Mouse (Mus musculus) lung, embryonic 15.5 days (tissue): ENCODE measurements at regions not wholly inside any gene's neighbourhood (a gene's known extent, or its start where the extent isn't known, plus 50 kb on each side); places are given as distances from the start of the nearest gene placed in this dataset.
"Not testable (repeated sequence)": the region's sequence is repeated elsewhere in the genome, so short reads cannot be mapped to it uniquely, and the experiment has no call there.

Source experiments
- ATAC-seq: fragments of 200-750 bp; cut with Nextera tagmentation; 2 replicates; pipeline ENCODE4 v1.8.0; 2017; ENCODE audit warnings: moderate number of reproducible peaks, borderline replicate concordance; ENCODE audit not compliant: low FRiP score, low TSS enrichment; ENCODE audit errors: extremely low read depth
- H3K27ac ChIP-seq: fragments of 300-500 bp; sonication (generic); 2 replicates; pipeline ENCODE4 v1.5.1; 2015; ENCODE audit warnings: moderate library complexity, mild to moderate bottlenecking, inconsistent platforms
- H3K27me3 ChIP-seq: fragments of 300-500 bp; sonication (generic); 2 replicates; pipeline ENCODE4 v1.6.1; 2015; ENCODE audit warnings: inconsistent platforms
- H3K36me3 ChIP-seq: fragments of 300-500 bp; sonication (generic); 2 replicates; pipeline ENCODE4 v1.6.1; 2015; ENCODE audit warnings: inconsistent platforms
- H3K4me1 ChIP-seq: fragments of 300-500 bp; sonication (generic); 2 replicates; pipeline ENCODE4 v1.6.1; 2015; ENCODE audit warnings: inconsistent platforms
- H3K4me2 ChIP-seq: fragments of 300-500 bp; sonication (generic); 2 replicates; pipeline ENCODE4 v1.6.1; 2015; ENCODE audit warnings: inconsistent platforms, mild to moderate bottlenecking, moderate library complexity
- H3K4me3 ChIP-seq: fragments of 300-500 bp; sonication (generic); 2 replicates; pipeline ENCODE4 v1.5.1; 2015; ENCODE audit warnings: mild to moderate bottlenecking, inconsistent platforms
- H3K9ac ChIP-seq: fragments of 300-500 bp; sonication (generic); 2 replicates; pipeline ENCODE4 v1.6.1; 2015; ENCODE audit warnings: inconsistent platforms
- H3K9me3 ChIP-seq: fragments of 300-500 bp; sonication (generic); 2 replicates; pipeline ENCODE4 v1.6.1; 2016; ENCODE audit warnings: inconsistent platforms
- WGBS: fragments of 180-500 bp; shearing (Covaris S2); methylation state at CpG from one replicate; pipeline ENCODE4 v1.1.7; 2015; 5-methylcytosine and 5-hydroxymethylcytosine counted together

GRCm38 (mm10) chr19:29869526-29869925, 55.4 kb upstream of the Il33 start:
- no peaks in the 10 kb centered on the region for H3K27me3 ChIP-seq
- H3K4me1 ChIP-seq, result no peaks in the 10 kb centered on the region
- no peak overlapping the region for H3K4me2 ChIP-seq
- H3K4me3 ChIP-seq, result no peak overlapping the region
- WGBS, result 82% methylated on average over 5 of the region's 5 CpGs
- ATAC-seq, result no peak
- no peak overlapping the region for H3K27ac ChIP-seq
- H3K36me3 ChIP-seq, result no peaks in the 10 kb centered on the region
- no peak overlapping the region for H3K9ac ChIP-seq
- no peaks in the 10 kb centered on the region for H3K9me3 ChIP-seq

DNA sequence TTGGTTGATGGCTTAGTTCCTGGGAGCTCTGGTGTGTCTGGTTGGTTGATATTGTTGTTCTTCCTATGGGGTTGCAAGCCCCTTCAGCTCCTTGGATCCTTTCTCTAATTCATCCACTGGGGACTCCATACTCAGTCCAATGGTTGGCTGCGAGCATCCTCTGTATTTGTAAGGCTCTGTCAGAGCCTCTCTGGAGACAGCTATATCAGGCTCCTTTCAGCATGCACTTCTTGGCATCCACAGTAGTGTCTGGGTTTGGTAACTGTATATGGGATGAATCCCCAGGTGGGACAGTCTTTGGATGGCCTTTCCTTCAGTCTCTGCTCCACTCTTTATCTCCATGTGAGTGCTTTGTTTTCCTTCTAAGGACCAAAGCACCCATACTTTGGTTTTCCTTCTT, 55.9 kb upstream of the Ranbp6 start:
- not testable (repeated sequence) for H3K27ac ChIP-seq, H3K9me3 ChIP-seq, H3K4me3 ChIP-seq, H3K4me2 ChIP-seq, H3K27me3 ChIP-seq, H3K4me1 ChIP-seq, H3K9ac ChIP-seq, ATAC-seq, H3K36me3 ChIP-seq
- 82% methylated on average over 1 of the region's 1 CpGs for WGBS

DNA sequence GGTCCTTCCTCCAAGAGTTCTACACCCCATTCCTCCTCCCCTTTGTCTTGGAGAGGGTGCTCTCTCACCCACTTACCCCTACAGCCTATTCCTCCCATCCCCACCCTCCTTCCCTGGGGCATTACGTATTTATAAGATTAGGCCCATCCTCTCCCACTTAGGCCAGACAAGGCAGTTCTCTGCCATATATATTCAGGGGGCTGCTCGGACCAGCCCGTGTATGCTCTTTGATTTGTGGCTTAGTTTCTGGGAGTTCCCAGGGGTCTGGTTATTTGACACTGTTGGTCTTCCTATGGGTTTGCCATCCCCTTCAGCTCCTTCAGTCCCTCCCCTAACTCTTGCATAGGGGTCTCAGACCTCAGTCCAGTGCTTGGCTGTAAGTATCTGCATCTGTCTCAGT, 54.0 kb upstream of the Ranbp6 start:
- H3K27ac ChIP-seq, result no peak overlapping the region
- H3K4me1 ChIP-seq, result no peaks in the 10 kb centered on the region
- no peaks in the 10 kb centered on the region for H3K9me3 ChIP-seq
- no peak overlapping the region for H3K4me2 ChIP-seq
- H3K4me3 ChIP-seq, result no peak overlapping the region
- WGBS, result 61% methylated on average over 3 of the region's 3 CpGs
- ATAC-seq, result no peak
- H3K36me3 ChIP-seq, result no peaks in the 10 kb centered on the region
- H3K27me3 ChIP-seq, result no peaks in the 10 kb centered on the region
- H3K9ac ChIP-seq, result no peak overlapping the region

DNA sequence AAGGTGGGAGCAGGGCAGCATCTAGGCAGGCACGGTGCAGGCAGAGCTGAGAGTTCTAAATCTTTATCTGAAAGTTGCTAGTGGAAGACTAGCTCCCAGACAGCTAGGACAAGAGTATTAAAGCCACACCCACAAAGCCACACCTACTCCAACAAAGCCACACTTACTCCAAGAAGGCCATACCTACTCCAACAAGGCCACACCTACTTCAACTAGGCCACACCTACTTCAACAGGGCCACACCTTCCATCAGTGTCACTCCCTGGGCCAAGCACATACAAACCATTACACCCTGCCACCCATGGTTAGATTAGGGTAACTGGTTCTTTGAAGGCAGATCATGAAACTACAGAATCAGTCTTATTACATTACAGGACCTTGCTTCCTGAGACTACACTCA, 52.4 kb upstream of the Ranbp6 start:
- 59% methylated on average over 1 of the region's 1 CpGs for WGBS
- no peak overlapping the region for H3K27ac ChIP-seq
- no peak for ATAC-seq

DNA sequence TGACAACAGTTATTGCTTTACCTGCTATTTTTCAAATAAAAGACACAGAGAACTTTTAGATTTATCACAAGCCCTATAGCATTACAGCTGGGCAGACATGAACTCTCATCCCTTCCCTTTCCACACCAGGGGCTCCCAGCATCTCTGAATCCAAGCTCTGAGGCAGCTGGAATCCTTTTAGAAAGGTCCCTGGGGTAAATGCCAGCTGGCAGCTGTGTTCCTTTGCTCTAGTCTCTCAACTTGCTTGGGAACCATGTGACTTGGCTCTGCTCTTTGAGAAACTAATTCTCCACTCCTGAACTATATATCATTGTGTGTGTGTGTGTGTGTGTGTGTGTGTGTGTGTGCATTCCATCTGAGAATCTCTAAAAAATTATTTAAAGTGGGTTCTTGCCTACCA, 50.0 kb upstream of the Ranbp6 start:
- no peak overlapping the region for H3K9ac ChIP-seq
- H3K27ac ChIP-seq, result no peak overlapping the region
- ATAC-seq, result peak; percentile 52; the same call in 1 of the 2 replicates
- H3K9me3 ChIP-seq, result no peaks in the 10 kb centered on the region
- H3K27me3 ChIP-seq, result no peaks in the 10 kb centered on the region
- no peak overlapping the region for H3K4me2 ChIP-seq
- H3K4me1 ChIP-seq, result no peaks in the 10 kb centered on the region
- H3K36me3 ChIP-seq, result no peaks in the 10 kb centered on the region
- no peak overlapping the region for H3K4me3 ChIP-seq

More for the DNA sequence above, 52.4 kb upstream of the Ranbp6 start:
- H3K9ac ChIP-seq, result no peak overlapping the region
- H3K36me3 ChIP-seq, result no peaks in the 10 kb centered on the region
- no peak overlapping the region for H3K4me3 ChIP-seq
- no peaks in the 10 kb centered on the region for H3K4me1 ChIP-seq
- H3K4me2 ChIP-seq, result no peak overlapping the region
- no peaks in the 10 kb centered on the region for H3K27me3 ChIP-seq
- no peaks in the 10 kb centered on the region for H3K9me3 ChIP-seq
